Mouse (Mus musculus): Measurements from ENCODE around the gene Hist2h2bb. TPM values are rescaled to one million over a fixed set of nuclear protein-coding genes. Genes with fewer than 3 reads are reported as not detected.
A peak's percentile ranks its signal among the peaks of the same experiment; 100 is the strongest.
"Not testable (repeated sequence)": the region's sequence is repeated elsewhere in the genome, so short reads cannot be mapped to it uniquely, and the experiment has no call there.

Gene Hist2h2bb
- polyA plus RNA-seq, 1 experiment from 2014 or later = 23.7 TPM

DNA sequence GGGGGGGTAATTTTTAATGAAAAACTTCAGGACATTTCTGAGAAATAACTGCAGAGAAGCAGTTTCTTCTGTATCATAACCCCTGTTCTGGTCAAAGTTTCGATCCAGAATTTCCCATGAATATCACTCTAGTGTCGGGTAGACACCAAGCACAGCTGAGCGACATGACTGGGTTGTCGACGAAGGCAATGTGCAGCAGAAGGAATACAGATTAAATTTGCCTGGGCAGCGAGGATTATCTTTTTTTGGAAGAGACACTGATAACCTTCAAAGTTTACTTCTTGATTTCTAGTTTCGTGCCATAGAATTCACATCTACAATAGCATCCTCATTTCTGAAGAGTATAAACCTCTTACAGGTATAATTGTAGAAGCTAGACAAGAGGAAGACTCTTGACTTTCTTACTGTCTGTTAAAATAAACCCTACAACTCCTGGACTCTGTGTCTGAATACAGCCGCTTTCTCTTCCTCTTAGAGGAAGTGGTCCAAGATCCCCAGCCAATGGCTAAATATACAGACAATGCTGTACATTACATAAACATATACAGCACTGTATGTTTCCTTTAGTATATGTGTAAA, 3.3 kb upstream of the Hist2h2bb start:
- Histone ChIP-seq H3K9me3 (ENCODE audit: control insufficient read depth, low read depth, low read length) (no peaks in the 10 kb centered on the region), H3K9ac (replicated peaks; ENCODE audit: low read depth, low read length) (no peak overlapping the region), H3K27ac (ENCODE audit: low read length) (no peak overlapping the region), H3K36me3 (ENCODE audit: control insufficient read depth, insufficient read depth, low read length) (no peaks in the 10 kb centered on the region), H3K4me2 (replicated peaks; ENCODE audit: low read depth, low read length) (no peak overlapping the region), H3K27me3 (ENCODE audit: control insufficient read depth, insufficient read depth, low read length) (no peaks in the 10 kb centered on the region), H3K4me1 (ENCODE audit: control insufficient read depth, insufficient read depth, low read length) (peaks cover 16% of the 10 kb centered on the region), H3K4me3 (ENCODE audit: low read depth, low read length) (no peak overlapping the region)
- 86% methylated on average over 8 of the region's 8 CpGs for WGBS
- no peak for ATAC-seq (ENCODE audit: insufficient number of reproducible peaks, insufficient read depth, low FRiP score, low read depth)

DNA sequence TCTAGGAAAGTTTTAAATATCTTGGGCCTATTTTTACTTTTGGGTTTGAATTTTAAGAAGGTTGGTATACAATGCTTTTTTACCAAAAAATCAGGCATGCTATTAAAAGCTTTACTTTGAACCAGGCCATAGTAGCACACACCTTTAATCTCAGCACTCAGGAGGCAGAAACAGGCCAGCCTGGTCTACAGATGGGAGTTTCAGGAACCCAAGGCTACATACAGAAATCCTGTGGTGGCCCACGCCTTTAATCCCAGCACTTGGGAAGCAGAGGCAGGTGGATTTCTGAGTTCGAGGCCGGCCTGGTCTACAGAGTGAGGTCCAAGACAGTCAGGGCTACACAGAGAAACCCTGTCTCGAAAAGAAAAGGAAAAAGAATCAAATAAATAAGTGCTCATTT, 2.0 kb upstream of the Hist2h2bb start:
- Histone ChIP-seq H3K27ac (ENCODE audit: low read length) (peak overlapping the region; percentile 95), H3K27me3 (ENCODE audit: control insufficient read depth, insufficient read depth, low read length) (no peaks in the 10 kb centered on the region), H3K36me3 (ENCODE audit: control insufficient read depth, insufficient read depth, low read length) (no peaks in the 10 kb centered on the region), H3K9ac (replicated peaks; ENCODE audit: low read depth, low read length) (0 out of 2 replicates have a peak overlapping the region, but pooled peaks have one; percentile 25), H3K9me3 (ENCODE audit: control insufficient read depth, low read depth, low read length) (no peaks in the 10 kb centered on the region), H3K4me3 (ENCODE audit: low read depth, low read length) (no peak overlapping the region), H3K4me1 (ENCODE audit: control insufficient read depth, insufficient read depth, low read length) (peaks cover 11% of the 10 kb centered on the region), H3K4me2 (replicated peaks; ENCODE audit: low read depth, low read length) (peak overlapping the region; percentile 47)
- no peak for ATAC-seq (ENCODE audit: insufficient number of reproducible peaks, insufficient read depth, low FRiP score, low read depth)
- 68% methylated on average over 4 of the region's 4 CpGs for WGBS

- peaks cover 11% of the 10 kb centered on the region for H3K4me1 ChIP-seq (ENCODE audit: control insufficient read depth, insufficient read depth, low read length)
Measured at GRCm38 (mm10) chr3:96268051-96268775, 1.3 kb upstream of the Hist2h2bb start, which contains the start of gene Hist2h3b. Gene Hist2h3b, plus strand, starts transcription at chr3:96268654.

DNA sequence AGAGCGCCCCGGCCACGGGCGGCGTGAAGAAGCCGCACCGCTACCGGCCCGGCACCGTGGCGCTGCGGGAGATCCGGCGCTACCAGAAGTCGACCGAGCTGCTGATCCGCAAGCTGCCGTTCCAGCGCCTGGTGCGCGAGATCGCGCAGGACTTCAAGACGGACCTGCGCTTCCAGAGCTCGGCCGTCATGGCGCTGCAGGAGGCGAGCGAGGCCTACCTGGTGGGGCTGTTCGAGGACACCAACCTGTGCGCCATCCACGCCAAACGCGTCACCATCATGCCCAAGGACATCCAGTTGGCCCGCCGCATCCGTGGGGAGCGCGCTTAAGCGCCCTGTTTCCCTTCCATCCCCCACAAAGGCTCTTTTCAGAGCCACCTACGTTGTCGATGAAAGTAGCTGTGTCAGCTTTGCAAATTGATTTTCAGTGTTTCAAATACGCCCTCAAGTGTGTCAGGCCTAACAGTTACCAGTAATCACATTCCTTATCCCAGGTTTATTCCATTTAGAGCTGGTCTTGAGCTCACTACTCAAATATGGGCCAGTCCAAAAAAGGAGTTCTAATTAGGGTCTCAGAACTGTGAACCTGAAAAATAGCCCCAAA, 675 bp upstream of the Hist2h2bb start:
- Histone ChIP-seq H3K4me1 (ENCODE audit: control insufficient read depth, insufficient read depth, low read length) (peaks cover 11% of the 10 kb centered on the region), H3K27ac (ENCODE audit: low read length) (peak overlapping the region; percentile 95), H3K9ac (replicated peaks; ENCODE audit: low read depth, low read length) (peak overlapping the region; percentile 61; the same call in 1 of the 2 replicates), H3K4me2 (replicated peaks; ENCODE audit: low read depth, low read length) (peak overlapping the region; percentile 47), H3K4me3 (ENCODE audit: low read depth, low read length) (peak overlapping the region; percentile 31)
- peak; percentile 26; the same call in 1 of the 2 replicates for ATAC-seq (ENCODE audit: insufficient number of reproducible peaks, insufficient read depth, low FRiP score, low read depth)
- H3K36me3 ChIP-seq (ENCODE audit: control insufficient read depth, insufficient read depth, low read length); H3K9me3 ChIP-seq (ENCODE audit: control insufficient read depth, low read depth, low read length); H3K27me3 ChIP-seq (ENCODE audit: control insufficient read depth, insufficient read depth, low read length): not testable (repeated sequence)
- WGBS = under 1% methylated on average over 12 of the region's 44 CpGs

More at GRCm38 (mm10) chr3:96268051-96268775, 1.3 kb upstream of the Hist2h2bb start, which contains the start of gene Hist2h3b:
- H3K9me3 ChIP-seq (ENCODE audit: control insufficient read depth, low read depth, low read length) = no peaks in the 10 kb centered on the region
- H3K27me3 ChIP-seq (ENCODE audit: control insufficient read depth, insufficient read depth, low read length) = no peaks in the 10 kb centered on the region
- peak; percentile 75 for ATAC-seq (ENCODE audit: insufficient number of reproducible peaks, insufficient read depth, low FRiP score, low read depth)
- H3K9ac ChIP-seq (replicated peaks; ENCODE audit: low read depth, low read length) = peak within 1 kb of the TSS; percentile 61; the same call in 1 of the 2 replicates
- no peaks in the 10 kb centered on the region for H3K36me3 ChIP-seq (ENCODE audit: control insufficient read depth, insufficient read depth, low read length)
- peak within 1 kb of the TSS; percentile 95 for H3K27ac ChIP-seq (ENCODE audit: low read length)
- WGBS = 13% methylated on average over 28 of the region's 30 CpGs
- peak within 1 kb of the TSS; percentile 47 for H3K4me3 ChIP-seq (ENCODE audit: low read depth, low read length)
- peak within 1 kb of the TSS; percentile 82 for H3K4me2 ChIP-seq (replicated peaks; ENCODE audit: low read depth, low read length)

GRCm38 (mm10) chr3:96273591-96274465, 4.3 kb downstream of the Hist2h2bb start:
- Histone ChIP-seq H3K4me1 (ENCODE audit: control insufficient read depth, insufficient read depth, low read length) (0 out of 2 replicates have a peak, but pooled peaks cover 3% of the 10 kb centered on the region), H3K9ac (replicated peaks; ENCODE audit: low read depth, low read length) (no peak overlapping the region), H3K27me3 (ENCODE audit: control insufficient read depth, insufficient read depth, low read length) (no peaks in the 10 kb centered on the region), H3K36me3 (ENCODE audit: control insufficient read depth, insufficient read depth, low read length) (no peaks in the 10 kb centered on the region), H3K4me2 (replicated peaks; ENCODE audit: low read depth, low read length) (no peak overlapping the region), H3K4me3 (ENCODE audit: low read depth, low read length) (no peak overlapping the region), H3K27ac (ENCODE audit: low read length) (no peak overlapping the region), H3K9me3 (ENCODE audit: control insufficient read depth, low read depth, low read length) (no peaks in the 10 kb centered on the region)
- no peak for ATAC-seq (ENCODE audit: insufficient number of reproducible peaks, insufficient read depth, low FRiP score, low read depth)
- whole genome bisulfite sequencing = 88% methylated on average over 17 of the region's 17 CpGs

DNA sequence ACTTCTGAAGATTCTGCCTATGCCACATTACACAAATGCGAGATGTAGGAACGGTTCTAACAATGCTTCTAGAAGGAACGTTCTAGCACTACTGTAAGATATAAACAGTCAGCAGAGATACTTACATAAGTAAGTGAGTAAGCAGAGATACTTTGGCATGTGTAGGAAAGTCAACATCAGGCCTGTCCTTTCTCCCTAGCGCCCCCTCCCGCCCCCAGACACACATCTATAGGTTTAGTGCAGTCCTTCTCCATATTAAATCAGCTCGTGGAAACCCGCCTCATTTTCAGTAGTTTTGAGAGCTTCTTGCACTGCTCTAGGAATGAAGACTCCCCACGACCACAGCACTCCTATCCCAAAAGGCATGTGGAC, 7.9 kb downstream of the Hist2h2bb start:
- Histone ChIP-seq H3K4me3 (ENCODE audit: low read depth, low read length) (peak overlapping the region; percentile 39), H3K9ac (replicated peaks; ENCODE audit: low read depth, low read length) (peak overlapping the region; percentile 43), H3K4me2 (replicated peaks; ENCODE audit: low read depth, low read length) (peak overlapping the region; percentile 72), H3K27ac (ENCODE audit: low read length) (peak overlapping the region; percentile 74), H3K36me3 (ENCODE audit: control insufficient read depth, insufficient read depth, low read length) (no peaks in the 10 kb centered on the region), H3K9me3 (ENCODE audit: control insufficient read depth, low read depth, low read length) (no peaks in the 10 kb centered on the region), H3K27me3 (ENCODE audit: control insufficient read depth, insufficient read depth, low read length) (no peaks in the 10 kb centered on the region), H3K4me1 (ENCODE audit: control insufficient read depth, insufficient read depth, low read length) (0 out of 2 replicates have a peak, but pooled peaks cover 4% of the 10 kb centered on the region)
- WGBS = 10% methylated on average over 8 of the region's 8 CpGs
- ATAC-seq (ENCODE audit: insufficient number of reproducible peaks, insufficient read depth, low FRiP score, low read depth) = peak; percentile 37; the same call in 1 of the 2 replicates

DNA sequence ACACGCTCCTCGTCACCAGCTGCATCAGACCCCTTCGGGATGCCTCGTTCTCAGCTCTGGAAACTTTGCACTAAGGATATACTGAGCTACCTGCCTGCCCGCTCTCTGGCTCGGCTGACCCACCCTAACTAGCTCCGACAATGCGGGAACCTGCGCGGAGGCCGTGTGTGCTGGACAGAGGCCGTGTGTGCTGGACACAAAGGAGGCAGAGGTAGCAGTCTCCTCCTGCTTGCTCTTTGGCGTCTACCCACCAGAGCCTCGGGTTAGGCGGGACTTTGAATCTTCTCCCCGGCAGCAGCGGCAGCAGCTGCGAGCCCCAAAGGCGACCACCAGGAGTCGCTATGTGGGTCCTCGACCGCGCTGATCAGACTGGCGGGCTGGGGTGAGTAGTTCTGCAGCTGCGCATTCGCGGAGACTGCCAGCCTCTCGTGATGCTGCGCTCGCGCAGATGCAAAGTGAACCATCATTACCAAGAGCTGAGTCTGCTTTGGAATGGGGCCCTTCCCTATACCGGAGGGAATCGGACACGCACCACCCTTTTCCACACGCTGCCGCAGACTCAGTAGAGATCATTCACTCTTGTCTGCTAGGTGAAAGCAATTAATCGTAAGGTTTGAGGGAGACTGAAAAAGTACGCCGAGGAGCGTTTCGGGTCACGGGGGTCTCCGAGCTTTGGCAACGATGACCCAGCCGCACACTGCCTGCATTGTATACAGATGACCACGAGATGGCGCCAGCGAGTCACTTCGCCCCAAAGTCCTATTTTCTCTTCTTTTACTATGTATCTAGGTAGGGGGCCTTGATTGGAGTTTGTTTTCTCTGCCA, 8.5 kb downstream of the Hist2h2bb start:
- Histone ChIP-seq H3K4me2 (replicated peaks; ENCODE audit: low read depth, low read length) (peak overlapping the region; percentile 72), H3K9me3 (ENCODE audit: control insufficient read depth, low read depth, low read length) (no peaks in the 10 kb centered on the region), H3K4me3 (ENCODE audit: low read depth, low read length) (peak overlapping the region; percentile 39), H3K27me3 (ENCODE audit: control insufficient read depth, insufficient read depth, low read length) (no peaks in the 10 kb centered on the region), H3K9ac (replicated peaks; ENCODE audit: low read depth, low read length) (peak overlapping the region; percentile 43), H3K4me1 (ENCODE audit: control insufficient read depth, insufficient read depth, low read length) (0 out of 2 replicates have a peak, but pooled peaks cover 7% of the 10 kb centered on the region), H3K36me3 (ENCODE audit: control insufficient read depth, insufficient read depth, low read length) (no peaks in the 10 kb centered on the region), H3K27ac (ENCODE audit: low read length) (peak overlapping the region; percentile 74)
- WGBS = under 1% methylated on average over 49 of the region's 49 CpGs
- peak; percentile 90 for ATAC-seq (ENCODE audit: insufficient number of reproducible peaks, insufficient read depth, low FRiP score, low read depth)

All from stomach, embryonic 14.5 days (tissue).